Mouse (Mus musculus) ZHBTc4 (cell line): ENCODE data around the gene Patj.
"Not testable (repeated sequence)": the region's sequence is repeated elsewhere in the genome, so short reads cannot be mapped to it uniquely, and the experiment has no call there.

Experiments used
- DNase-seq: peaks from one replicate; pipeline ENCODE4 v3.0.0-alpha.2; 2011; ENCODE audit warnings: low read depth, low spot score

Patj gene

DNA sequence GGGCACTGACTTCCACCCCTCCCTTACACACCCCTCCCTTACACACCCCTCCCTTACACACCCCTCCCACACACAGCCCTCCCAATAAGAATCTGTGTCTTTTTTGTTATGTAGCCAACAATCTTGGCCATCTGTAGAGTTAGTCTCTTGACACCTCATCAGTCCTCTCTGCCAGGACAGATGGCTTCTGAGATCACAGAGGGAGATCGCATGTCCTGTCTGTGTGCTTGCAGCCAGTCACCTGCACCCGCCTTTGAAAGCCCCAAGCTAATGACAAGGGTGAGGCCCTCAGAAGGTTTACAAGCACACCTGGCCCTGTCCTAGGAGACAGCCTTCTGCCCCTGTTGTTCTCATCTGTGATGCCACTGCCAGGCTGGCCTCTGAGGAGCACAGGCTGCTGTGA lies 258.8 kb downstream of the Patj start:
- no peak for DNase-seq

DNA sequence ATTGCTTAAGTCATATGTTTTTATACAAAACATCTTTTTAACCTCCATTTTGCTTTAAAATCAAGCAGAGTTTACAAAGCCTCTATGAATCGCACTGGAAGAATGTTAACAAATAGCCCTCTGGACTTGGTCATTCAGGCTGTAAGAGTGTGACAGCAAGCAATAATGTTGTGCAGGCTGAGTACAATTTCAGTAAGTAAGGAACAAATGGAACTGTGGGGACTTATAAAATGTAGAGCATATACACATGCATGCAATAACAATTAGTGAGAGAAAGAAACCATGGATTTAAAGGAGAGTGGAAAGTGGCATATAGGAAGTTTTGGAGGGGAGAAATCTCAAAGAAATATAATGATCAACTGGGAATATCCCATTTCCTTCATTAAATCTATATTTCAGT lies 261.2 kb downstream of the Patj start:
- no peak for DNase-seq

DNA sequence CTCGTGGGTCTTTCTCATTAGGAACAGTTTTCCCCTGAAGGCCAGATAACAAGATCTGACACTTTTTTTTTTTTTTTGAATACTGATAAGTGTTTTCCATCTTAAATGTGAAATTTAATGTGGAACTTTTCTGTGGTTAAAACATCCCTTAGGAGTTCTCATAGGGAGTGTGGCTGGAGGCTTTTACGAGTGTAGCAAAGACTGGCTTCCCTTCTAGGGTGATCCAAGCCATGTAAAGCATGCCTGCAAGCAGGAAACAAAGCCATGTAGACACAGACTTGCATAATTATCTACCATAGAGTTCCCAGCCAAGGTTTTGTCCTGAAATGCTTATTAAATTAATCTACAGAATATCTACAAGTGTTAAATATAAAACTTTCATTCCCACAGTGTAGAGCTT lies 263.4 kb downstream of the Patj start:
- DNase-seq = no peak

DNA sequence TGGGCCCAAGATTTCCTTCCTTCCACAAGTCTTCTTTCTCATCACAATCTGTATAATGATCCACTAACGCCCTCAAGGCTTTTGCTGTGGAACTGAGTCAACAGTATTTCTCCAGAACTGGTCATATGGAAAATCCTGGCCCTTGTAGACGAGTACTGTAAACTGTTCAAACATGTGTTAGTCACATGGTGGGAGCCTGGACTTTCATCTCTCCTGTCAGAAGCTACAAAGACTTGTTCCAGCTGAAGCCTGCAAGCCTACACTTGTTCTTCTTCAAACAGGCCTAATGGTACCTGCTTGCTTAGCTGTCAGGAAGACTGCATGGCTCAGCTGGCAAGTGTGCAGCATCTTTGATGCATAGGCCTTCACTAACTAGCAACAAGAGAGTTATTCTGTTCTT lies 264.9 kb downstream of the Patj start:
- DNase-seq = no peak

DNA sequence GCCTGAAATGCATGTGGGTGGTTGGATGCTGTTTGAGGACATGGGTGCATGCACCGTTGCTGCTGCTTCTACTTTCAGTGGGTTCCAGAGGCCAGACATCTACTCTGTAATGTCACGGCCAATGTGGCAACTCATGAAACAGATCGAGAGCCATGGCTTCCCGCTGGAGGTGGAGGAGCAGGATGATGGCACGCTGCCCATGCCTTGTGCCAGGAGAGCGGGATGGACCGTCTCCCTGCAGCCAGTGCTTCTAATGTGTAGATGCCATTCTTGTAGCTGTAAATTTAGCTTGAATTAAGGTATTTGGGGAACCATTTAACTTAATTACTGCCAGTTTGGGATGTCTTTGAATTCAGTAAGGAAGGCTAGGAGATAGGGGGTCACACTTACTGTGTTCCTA lies 270.3 kb downstream of the Patj start:
- no peak for DNase-seq

DNA sequence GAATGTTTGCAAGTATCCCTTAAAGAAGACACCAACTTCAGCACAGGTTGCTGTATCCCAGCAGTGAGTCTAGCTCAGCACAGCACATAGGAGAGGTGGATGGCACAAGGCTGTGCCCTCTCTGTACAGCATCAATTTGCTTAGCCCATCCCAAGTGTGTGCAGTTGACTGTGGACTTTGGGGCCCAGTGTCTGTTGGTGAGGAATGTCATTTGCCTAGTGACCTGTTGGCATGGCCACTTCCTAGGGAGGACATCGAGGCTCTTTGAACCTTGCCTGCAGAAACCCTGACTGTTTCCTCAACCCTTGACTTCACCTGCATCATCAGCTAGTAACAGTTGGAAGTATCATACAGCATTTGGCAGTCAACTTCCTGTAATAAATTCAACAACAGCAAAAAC lies 270.9 kb downstream of the Patj start:
- DNase-seq = no peak

DNA sequence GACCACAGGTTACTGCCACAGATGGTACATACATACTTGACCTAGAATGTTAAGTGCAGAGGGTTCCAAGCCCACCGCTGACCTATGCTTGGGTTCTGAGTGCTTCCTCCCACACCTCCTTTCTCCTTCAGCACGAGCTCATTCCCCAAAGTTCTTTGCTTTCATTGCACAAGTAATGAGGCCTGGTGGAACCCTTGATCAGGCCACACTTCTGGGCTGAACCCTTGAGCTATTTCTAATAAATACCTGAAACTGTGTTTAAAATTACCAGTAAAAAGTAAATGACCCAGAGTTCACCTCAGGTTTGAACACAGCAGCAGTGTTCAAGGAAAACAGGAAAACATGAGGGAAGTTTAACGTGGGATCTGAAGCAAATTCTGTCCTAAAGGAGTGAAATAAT lies 271.4 kb downstream of the Patj start:
- no peak for DNase-seq

DNA sequence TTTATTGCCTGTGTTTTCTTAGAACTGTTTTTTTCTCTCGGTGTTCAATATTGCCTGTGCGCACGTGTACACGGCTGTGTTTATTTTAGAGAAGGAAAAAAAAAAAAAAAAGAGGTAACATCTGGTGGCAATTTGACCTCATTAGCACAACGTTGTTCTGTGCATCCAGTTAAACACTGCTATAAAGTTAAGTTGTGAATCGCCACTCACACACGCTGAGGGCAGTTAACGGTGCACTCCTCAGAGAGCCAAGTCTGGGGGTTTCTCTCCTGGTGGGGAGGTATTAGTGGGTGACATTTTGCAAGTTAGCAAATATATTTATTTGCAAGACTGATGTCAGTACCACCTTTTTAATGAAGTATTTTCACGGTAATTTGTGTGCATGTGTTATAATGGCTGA lies 281.9 kb downstream of the Patj start:
- no peak for DNase-seq

DNA sequence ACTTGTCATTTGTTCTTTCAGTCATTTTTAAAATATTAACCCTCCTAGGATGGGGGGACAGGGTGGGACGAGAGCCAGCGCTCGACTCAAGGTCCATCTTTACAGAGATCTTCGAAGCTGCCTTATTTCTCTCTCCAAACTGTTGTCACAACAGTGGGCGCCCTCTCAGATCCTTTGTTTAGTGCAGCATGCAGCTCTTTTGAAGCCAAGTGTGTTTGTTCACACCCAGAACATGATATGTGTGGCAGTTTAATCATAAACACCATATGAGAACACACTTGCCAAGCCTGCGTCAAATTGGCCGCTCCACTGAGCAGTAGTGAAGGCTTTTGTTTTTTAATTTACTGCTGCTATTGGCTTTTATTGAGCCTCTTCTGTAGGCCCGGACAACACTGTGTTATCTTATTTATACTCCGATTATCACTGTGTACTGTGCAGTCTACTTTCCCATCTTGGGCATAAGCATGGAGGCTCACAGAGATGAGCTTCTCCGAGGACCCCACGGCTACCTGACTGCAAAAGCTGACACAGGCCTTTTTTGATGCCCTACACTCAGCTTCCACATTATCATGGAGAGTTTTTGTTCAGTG lies 291.2 kb downstream of the Patj start:
- no peak for DNase-seq

DNA sequence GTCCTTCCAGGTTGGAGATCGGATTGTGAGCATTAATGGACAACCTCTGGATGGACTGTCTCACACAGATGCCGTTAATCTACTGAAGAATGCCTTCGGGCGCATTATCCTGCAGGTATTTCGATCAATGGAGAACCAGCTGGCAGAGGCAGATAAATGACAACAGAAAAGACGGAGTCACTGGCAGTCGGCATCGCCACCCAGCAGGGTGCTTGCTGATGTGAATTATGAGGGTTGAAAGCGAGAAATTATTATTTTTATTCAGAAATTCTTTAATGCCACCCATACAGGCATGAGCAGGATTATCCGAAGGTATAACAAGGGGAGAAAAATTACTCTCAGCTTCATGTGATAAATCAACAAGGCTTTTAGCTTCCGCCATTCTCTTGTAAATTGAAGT lies 292.5 kb downstream of the Patj start:
- no peak for DNase-seq

DNA sequence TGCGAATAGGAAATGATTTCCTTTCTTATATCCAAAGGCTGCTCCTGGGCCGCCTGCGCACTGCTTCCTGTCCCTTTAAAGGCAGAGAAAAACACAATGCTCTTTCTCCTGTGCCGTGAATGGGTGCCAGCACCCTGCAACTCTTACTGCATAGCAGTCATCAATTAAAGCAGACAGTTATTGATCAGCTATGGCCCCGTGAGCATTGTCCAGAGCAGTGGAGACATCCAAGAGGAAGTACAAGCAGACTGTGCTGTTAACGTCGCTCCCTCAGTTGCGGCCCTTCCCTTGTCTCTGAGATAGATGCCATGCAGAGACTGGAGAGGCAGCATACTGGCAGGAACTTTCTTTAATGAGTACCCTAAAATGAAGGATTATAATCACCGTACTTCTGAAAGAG lies 292.9 kb downstream of the Patj start:
- no peak for DNase-seq

DNA sequence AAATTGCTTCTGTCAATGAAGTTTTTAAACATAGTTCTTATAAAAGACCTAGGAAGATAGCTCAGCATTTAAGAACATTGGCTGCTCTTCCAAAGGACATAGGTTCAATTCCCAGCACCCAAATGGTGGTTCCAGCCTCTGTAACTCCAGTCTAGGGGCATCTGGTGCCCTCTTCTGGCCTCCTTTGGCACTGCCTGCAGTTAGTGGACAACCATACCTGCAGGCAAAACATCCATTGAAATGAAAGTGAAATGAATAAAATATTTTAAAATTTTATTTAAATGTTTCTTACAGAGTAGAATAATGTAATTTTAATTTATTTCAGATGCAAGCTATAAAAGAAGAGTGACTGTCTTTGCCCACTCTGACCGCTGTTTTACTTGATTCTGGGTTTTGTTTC lies 294.4 kb downstream of the Patj start:
- DNase-seq = peak; percentile 22

DNA sequence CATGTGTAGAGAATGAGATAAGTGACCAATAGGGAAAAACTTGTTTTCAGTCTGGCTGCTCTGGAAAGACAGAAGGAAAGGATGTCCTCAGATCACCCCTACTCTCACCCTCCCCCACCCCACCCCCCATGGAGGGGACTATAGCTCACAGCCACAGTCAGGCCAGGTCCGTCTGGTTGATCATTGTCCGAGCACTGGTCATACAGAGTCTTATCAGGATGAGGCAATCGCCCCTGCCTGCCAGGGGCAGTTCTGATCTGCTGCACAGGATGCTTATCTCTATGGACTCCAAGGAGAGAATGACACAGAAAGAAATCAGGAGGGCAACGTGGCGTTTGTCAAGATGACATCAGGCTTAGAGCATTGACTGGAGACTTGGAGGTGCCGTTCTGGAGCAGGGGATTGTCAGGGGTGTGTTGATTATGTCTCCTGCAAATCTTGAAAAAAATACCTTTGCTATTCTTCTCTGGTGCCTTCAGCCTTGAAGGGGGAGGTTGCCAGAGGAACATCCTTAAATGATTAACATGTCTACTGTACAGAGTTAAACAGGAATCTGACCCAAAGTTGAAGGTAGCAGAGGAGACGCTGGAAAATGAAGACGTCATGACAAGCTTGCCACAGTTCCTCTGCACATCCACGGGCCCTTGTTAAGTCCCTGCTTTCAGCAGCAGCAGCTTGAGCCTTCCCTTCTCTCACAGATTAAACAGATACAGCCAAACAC lies 298.0 kb downstream of the Patj start:
- no peak for DNase-seq

DNA sequence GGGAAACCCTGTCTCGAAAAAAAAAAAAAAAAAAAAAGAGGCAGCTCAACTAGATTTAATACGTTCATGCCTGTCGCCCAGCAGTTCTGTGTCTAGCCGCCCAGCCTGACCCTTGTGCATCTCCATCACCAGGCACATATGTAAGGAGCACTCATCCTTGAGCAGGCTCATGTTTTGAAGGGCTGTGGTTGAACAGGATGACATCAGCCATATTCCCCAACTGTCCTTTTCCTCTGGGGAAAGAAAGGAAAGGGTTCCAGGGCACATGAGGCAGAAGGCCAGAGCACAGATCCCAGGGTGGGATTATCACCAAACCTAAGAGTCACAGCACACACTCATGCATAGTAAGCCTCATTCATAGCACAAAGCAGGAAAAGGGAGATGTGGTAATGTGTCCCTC lies 302.3 kb downstream of the Patj start:
- DNase-seq = no peak

DNA sequence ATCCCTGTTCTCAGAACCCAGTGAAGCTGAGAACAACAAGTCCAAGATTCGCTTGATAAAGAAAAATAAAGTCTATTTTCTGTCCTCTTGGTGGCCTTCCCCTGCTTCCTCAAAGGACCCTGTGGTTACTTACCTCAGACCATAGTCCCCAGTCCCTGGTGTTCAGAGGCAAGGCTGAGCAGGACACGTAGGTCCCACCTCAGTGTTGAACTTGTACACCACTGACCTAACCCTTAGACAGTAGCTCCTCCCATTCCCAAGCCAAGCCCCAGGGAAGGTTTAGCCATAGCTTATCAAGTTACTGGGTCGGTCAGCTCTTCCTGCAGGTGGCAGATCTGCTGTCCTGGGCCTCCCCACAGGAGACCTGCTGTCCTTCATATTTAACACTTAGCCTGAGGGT lies 303.3 kb downstream of the Patj start:
- no peak for DNase-seq

DNA sequence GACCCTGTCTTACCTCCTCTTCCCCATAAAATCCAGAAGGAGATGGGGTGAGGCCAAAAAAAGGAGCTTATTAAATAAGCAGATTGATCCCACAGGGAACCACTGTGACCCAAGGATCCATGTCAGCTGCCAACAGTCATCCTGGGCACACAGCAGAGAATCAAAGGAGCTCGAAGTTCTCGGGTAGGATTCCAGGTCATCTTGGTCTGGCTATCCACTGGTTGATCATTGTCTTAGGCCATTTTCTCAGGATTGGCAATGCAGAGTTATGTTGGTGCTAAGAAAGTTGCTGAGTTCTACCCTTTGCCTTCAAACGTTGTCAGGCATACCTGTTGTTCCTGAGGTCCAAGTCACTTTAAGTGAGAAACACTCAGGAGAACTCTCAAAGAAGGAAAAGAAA lies 304.6 kb downstream of the Patj start:
- DNase-seq = no peak

DNA sequence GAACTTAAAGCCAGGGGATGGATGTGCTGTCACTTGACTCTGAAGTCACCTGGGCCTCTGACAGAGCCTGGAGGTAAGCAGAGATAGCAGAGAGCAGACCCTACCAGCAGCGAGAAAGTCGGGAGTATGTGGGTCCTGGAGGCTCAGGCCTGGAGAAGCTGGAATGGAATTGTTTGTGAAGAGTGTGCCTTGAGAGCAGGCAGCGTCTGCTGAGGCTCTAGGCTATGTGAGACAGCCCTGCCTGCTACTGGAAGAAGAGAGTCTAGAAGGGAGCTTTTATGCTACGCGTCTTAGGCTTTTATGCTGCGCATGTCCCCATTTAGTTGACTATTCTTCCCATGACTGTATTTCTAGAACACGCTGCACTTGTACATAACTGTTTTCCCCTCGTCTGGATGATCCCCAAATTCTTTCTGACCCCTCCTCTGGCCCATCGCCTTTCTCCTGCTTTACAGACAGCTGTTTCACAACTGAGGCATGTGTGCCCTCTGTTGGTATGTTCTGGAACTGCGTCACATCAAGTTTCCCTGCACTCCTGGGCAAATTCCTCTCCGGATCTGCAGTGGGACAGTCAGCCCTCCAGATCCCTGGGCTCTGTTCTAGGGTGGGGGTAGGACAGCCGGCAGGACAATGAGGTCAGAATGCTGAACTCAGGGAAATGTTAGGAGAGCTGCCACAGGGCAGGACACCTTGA lies 306.8 kb downstream of the Patj start:
- DNase-seq = peak; percentile 87

DNA sequence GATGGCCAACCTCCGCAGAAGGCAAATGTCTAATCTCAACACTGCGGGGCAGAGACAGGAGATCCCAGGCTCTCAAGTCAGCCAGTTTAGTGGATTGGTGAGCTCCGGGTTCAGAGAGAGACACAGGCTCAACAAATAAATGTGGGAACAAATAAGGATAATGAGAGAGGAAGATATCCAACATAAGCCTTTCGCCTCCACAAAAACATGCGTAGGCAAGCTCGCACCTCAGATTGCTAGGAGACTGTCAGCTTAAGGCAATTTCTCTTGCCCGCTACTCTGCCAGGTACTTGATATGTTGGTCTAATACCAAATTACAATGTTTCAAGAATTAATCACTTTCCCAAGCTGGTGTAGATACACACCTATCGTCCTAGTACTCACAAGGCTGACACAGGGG lies 315.3 kb downstream of the Patj start:
- DNase-seq = no peak

DNA sequence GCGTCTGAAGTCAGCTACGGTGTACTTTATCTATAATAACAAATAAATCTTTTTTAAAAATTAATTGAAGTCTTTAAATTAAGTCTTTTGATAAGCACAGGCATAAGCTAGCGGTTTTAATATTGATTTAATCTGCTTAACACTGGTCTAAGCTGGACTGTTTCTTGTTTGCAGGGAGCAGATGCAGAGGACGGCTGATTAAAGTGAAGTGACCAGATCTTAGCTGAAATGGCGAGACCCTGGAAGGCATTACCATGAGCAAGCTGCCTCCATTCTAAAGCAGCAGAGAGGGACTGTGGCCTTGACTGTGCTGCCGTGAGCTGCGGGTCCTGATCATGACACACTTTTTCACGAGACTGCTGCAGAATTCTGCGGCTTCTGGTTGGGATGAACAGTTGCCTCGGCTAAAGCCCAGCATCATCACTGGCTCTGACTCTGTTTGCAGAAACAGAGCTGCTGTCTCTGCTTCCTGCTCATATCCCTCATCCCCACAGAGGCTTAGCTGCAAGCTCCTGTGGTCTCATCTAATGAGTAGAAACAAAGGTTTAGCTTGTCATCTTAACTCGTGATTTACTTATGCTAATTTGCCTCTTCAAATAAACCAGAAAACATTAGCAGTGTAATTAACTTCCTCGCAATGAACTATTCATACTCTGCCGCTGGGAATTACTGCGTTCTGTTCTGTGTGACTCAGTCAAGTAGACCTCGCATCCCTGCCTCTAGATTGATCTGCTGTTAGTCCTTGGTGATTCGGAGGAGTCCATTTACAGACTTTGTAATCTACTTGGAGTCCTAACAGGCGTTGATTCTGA lies 322.4 kb downstream of the Patj start:
- DNase-seq = no peak

DNA sequence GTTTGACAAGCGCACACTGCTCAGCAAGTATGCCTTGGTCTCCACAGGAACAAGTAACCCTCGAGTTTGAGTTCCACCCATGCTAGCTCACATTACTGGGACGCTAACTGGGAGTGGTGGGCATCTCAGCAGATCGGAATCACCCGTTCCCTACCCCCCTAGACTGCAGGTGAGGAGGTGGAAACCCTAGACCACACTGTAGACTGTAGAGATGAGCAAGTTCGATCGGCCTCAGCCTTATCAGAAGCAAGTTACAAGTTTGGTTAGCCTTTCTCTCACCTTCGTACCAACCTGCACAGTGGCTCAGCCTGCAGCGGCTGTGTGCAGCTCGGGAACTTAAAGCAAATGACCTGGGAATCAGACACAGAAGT lies 322.9 kb downstream of the Patj start:
- no peak for DNase-seq

DNA sequence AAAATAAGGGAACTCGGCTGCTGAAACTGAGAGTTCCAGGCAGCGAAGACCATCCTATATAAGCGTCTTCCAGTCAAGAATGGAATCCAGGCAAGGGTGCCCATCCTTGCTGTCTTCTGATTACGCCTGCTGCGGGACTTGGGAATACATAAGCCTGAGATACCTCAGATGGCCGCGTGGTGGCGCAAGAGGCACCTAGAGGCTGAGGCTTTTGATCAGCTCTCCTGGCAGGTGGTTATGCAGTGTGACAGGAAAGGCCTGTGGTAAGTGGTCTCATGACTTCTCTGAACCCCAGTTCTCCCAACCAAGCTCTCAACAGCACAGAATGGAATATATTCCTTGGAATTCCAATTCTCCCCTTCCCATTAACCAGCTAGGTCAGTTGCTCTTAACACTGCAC lies 326.9 kb downstream of the Patj start:
- peak; percentile 94 for DNase-seq

DNA sequence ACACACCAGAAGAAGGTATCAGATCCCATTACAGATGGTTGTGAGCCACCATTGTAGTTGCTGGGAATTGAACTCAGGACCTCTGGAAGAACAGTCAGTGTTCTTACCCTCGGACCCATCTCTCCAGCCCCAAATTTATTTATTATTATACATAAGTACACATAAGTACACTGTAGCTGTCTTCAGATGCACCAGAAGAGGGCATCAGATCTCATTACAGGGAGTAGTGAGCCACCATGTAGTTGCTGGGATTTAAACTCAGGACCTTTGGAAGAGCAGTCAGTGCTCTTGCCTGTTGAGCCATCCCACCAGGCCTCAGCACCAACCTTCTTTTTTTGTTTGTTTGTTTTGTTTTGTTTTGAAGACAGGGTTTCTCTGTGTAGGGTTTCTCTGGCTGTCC lies 329.1 kb downstream of the Patj start:
- not testable (repeated sequence) for DNase-seq
